Mouse (Mus musculus) layer of hippocampus, adult 9-11 months (tissue): ENCODE measurements around the gene Frg2f1.
A peak's percentile ranks its signal among the peaks of the same experiment; 100 is the strongest.

Experiments used
- DNase-seq: peaks from one replicate; pipeline ENCODE4 v3.0.0; 2022

Frg2f1 gene

DNA sequence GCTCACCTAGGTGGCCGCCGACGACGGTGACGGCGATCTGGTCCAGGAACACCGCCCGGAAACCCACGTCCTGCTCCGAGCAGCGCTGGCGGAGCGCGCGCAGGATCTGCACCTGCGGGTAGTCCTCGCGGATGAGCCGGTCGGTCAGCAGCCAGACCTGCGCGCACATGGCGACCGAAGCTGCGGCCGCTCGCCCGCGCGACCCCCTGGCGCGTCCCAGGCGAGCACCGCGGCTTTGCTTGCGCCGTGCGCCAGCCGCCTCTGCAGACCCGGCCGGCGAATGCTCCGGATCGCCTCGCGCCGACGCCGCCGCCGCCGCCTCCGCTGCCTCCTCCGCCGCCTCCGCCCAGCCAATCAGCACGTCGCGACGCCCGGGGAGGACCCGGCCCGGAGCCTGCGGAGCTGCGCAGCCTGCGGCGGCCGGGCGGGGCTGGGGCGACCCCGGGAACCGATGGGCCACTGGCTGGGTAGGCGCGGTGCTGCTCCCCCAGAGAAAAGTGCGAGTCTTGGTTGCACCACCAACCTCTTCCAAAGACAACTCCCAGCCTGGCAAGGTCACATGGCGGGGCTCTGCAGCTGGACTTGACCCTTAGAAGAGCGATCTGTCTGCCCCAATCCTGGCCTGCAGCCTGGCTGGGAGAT, 46.9 kb downstream of the Frg2f1 start, which contains the start of gene Rimkla:
Gene Rimkla (minus strand): TSS at position 338 of the 642 bp plus-strand sequence.
- peak; percentile 38 for DNase-seq

GRCm38 (mm10) chr4:119490806-119491205, 48.5 kb downstream of the Frg2f1 start:
- DNase-seq = peak; percentile 17

- DNase-seq = peak; percentile 38
These were observed 49.7 kb downstream of the Frg2f1 start for GRCm38 (mm10) chr4:119489666-119490065.

DNA sequence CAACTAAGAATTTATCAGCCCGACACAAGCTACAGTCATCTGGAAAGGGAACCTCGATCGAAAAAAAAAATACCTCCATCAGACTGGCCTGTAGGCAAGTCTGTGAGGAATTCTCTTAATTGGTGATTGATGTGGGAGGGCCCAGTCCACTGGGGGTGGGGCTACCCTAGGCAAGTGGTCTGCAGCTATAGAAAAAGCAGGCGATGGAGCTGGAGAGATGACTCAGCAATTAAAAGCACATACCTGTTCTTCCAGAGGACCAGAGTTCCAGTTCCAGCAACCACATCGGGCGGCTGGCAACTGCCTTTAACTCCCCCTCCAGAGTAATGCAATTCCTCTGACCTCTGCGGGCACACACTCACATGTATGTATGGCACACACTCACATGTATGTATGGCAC, 54.4 kb downstream of the Frg2f1 start:
- DNase-seq = no peak

GRCm38 (mm10) chr4:119483051-119483450, 56.3 kb downstream of the Frg2f1 start:
- no peak for DNase-seq
